Mouse (Mus musculus): ENCODE results near the gene Cyfip2.
"Not testable (repeated sequence)": the region's sequence is repeated elsewhere in the genome, so short reads cannot be mapped to it uniquely, and the experiment has no call there.

The Cyfip2 gene

GRCm38 (mm10) chr11:46225345-46225744 is 87.3 kb downstream of the Cyfip2 start:
- no peak for DNase-seq

- DNase-seq, result no peak
Measured at GRCm38 (mm10) chr11:46223575-46223974, 89.1 kb downstream of the Cyfip2 start.

- no peak for DNase-seq
Measured at GRCm38 (mm10) chr11:46220211-46220610, 92.4 kb downstream of the Cyfip2 start.

DNA sequence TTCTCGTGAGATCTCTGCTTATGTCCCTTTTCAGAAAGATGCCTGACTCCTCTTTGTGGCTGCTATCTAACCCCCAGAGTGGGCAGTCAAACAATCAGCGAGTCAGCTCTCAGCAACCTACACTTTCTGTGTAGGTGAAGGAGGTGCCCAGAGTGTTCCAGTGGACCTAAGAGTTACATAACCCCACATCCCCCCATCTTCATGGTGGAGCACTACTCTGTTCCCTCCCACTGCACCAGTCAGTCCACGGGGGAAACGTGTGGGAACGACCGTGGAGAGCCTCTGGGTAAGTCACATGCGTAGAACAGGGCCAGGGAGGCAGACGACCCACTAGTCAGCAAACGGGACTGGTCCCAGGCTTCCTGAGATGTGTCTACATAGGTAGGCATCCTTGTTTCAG is 93.3 kb downstream of the Cyfip2 start:
- no peak for DNase-seq

- no peak for DNase-seq
Measured at GRCm38 (mm10) chr11:46218584-46218983, 94.1 kb downstream of the Cyfip2 start.

GRCm38 (mm10) chr11:46217686-46218085 is 95.0 kb downstream of the Cyfip2 start:
- DNase-seq, result no peak

DNA sequence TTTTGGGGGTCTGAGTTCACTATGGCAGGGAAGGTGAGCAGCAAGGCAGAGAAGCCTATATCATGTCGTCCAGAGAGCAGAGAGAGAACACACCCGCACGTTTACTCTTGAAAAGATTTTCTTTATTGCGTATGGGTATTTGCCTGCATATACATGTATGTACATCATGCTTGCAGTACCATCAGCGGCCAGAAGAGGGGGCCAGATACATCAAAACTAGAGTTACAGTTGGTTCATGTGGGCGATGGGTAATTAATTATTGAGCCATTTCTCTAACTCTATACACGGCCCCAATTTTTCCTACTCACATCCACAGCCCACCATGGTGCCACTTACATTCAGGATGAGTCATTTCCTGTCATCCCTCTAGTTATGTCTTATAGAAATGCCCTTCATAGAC is 96.0 kb downstream of the Cyfip2 start:
- DNase-seq, result peak; percentile 32 to 41

DNA sequence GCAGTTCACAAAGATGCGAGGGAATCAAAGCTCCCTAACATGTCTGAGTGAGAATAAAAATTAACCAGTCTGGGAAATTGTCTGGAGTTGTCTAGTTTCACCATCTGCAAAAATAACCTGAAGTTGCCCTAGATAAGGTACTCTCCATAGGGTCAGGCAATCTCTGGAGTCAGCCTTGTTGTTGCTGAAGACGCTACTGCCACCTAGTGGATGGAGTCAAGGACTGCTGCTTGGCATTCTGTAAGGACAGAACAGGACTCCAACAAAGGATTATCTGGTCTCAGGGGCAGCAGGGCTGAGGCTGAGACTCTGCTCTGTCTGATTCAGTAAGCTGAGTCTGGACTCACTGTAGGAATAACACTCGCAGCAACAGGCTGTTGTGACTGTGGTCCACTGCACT is 97.3 kb downstream of the Cyfip2 start:
- DNase-seq, result no peak

DNA sequence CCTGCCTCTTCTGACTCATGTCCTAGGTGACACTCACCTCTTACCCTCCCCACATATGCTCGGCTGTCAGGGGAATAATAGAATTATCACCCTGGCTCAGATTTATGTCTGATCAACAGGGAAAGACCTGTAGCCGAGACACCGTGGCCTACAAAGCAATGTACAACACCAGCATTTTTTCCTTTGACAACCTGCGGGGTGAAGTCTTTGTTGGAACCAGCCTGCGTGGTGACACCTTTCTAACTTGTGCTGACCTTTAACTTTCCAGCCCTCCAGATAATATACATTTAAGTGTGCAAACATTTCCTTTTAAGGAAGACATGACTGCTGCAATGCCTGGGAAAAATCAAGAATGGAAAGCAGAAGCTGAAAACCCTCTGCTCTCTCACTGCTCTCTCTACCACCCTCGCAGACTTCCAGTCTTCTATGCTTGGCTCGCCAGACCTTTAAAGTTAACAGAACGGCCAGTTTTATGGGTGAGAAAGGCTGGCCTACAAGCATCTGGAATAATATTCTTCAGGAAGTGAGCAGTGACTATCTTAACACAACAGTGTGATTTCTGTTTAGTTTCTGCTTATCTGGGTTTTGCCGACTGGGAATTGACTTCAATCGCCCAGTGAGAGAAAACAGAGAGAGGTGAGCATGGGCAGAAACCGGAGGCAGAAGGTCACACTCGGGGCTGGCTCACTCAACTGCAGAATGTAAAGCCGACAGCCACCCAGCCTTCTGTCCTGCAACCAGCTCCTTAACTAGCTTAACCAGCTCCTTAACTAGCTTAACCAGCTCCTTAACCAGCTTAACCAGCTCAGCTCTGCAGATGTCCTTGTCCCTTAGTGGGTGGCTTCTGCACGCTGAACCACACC is 98.1 kb downstream of the Cyfip2 start:
- DNase-seq, result no peak

GRCm38 (mm10) chr11:46213844-46214243 is 98.8 kb downstream of the Cyfip2 start:
- DNase-seq, result no peak

GRCm38 (mm10) chr11:46211858-46212257 is 100.8 kb downstream of the Cyfip2 start:
- no peak for DNase-seq

DNA sequence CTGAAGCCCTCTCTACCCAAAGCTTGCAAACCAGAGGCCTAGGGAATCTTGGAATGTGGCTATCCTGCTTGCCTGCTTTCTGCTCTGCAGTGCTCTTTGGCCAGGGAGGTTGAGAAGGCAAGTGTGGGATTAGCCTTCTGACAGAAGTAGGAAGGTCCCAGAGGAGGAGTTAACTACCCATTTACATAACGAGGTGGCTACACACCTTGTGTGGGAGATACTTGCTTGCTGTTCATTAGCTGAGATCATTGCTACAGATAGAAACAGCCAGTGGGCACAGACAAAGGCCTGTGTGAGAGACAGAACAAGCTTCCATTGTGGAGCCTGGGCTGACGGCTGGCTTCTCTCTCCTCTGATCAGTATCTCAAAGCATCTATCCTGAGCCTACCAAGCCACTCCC is 102.8 kb downstream of the Cyfip2 start:
- DNase-seq, result no peak

GRCm38 (mm10) chr11:46205639-46206409 is 106.8 kb downstream of the Cyfip2 start:
- DNase-seq, result no peak

- no peak for DNase-seq
Measured at GRCm38 (mm10) chr11:46204841-46205240, 107.8 kb downstream of the Cyfip2 start.

- DNase-seq, result no peak
Measured at GRCm38 (mm10) chr11:46202547-46202887, 110.1 kb downstream of the Cyfip2 start.

DNA sequence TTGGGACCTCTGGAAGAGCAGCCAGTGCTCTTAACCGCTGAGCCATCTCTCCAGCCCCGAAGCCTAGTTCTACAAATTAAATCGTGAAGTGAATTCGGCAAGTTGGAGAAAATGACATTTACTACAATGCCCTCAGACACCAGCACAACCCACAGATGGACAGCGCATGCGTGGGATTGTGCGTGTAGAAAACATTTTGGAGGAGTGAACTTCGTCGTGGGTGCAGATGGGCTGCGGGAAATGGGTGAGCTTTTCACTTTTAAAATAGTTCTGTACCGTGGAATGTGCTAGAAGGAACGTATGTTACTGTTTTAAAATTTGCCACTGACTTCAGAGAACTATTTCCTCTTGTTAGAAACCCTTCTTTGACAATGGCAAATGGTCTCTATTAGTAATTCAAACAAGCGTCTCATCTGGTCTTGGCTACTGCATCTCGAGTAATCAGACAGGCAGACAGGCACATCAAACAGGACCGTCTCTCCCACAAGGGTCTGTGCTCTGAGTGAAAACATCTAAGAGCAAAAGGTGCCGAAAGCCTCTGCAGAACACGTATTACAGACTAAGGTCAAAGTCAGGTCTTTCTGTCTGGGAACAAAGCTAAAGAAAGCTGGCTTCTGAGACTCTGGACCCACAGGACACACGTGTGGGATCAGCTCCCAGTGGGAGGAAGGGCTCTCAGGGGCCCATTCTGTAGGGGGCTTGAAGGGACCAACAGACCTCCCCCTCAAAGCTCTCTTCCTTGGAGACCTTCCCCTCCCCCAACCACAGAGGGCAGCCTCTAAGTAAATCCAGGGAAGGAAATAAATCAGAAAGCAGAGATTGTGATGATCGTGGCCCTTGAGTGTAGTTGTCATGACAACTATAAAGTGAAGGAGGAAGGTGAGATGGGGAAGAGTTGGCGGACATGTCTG is 110.8 kb downstream of the Cyfip2 start:
- DNase-seq, result no peak

GRCm38 (mm10) chr11:46200664-46201063 is 112.0 kb downstream of the Cyfip2 start:
- DNase-seq, result peak in 1 of 2 experiments; percentile 10

- DNase-seq, result no peak
Measured at GRCm38 (mm10) chr11:46194175-46194574, 118.5 kb downstream of the Cyfip2 start.

DNA sequence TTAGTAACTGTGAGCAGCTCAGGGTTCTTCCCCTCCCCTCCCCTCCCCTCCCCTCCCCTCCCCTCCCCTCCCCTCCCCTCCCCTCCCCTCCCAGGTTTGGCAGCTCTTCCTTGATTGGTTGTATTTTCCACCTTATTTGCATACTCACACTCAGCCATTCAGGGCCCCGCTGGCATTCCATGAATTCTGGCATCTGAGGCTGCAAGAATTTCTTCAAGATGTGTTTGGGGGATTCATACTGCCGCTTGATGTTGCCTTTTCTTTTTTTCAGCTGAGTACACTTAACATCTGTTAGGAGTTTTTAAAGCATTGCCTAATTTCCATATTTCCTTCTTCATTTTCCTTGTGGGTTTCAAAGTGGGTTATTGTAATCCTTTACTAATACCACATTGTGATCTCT is 124.4 kb downstream of the Cyfip2 start:
- DNase-seq, result no peak

GRCm38 (mm10) chr11:46185486-46185885 is 127.2 kb downstream of the Cyfip2 start:
- no peak for DNase-seq

GRCm38 (mm10) chr11:46184946-46185345 is 127.7 kb downstream of the Cyfip2 start:
- no peak for DNase-seq

- not testable (repeated sequence) for DNase-seq
Measured at GRCm38 (mm10) chr11:46182031-46182430, 130.6 kb downstream of the Cyfip2 start.

Data from thymus, postnatal 36 days (tissue).